Mouse (Mus musculus) hindbrain, embryonic 15.5 days (tissue): ENCODE data around the gene Ufd1. TPM values are rescaled to one million over a fixed set of nuclear protein-coding genes. Genes with fewer than 3 reads are reported as not detected.

Experiments
- ATAC-seq: fragments of 200-750 bp; cut with Nextera tagmentation; 2 replicates; pipeline ENCODE4 v1.8.0; 2017; ENCODE audit warnings: low read depth, moderate number of reproducible peaks, moderate TSS enrichment; ENCODE audit not compliant: low FRiP score
- H3K27ac ChIP-seq: fragments of 300-500 bp; sonication (generic); replicated peaks from 2 replicates; pipeline ENCODE4 v1.5.1; 2015; ENCODE audit warnings: mild to moderate bottlenecking, inconsistent platforms
- H3K27me3 ChIP-seq: fragments of 300-500 bp; sonication (generic); 2 replicates; pipeline ENCODE4 v1.6.1; 2015; ENCODE audit warnings: control low read depth, inconsistent platforms
- H3K36me3 ChIP-seq: fragments of 300-500 bp; sonication (generic); 2 replicates; pipeline ENCODE4 v1.6.1; 2015; ENCODE audit warnings: control low read depth, inconsistent platforms
- H3K4me1 ChIP-seq: fragments of 300-500 bp; sonication (generic); replicated peaks from 2 replicates; pipeline ENCODE4 v1.6.1; 2015; ENCODE audit warnings: control low read depth, inconsistent platforms
- H3K4me2 ChIP-seq: fragments of 300-500 bp; sonication (generic); 2 replicates; pipeline ENCODE4 v1.6.1; 2015; ENCODE audit warnings: moderate library complexity, mild to moderate bottlenecking, inconsistent platforms
- H3K4me3 ChIP-seq: fragments of 300-500 bp; sonication (generic); 2 replicates; pipeline ENCODE4 v1.5.1; 2015; ENCODE audit warnings: mild to moderate bottlenecking, inconsistent platforms
- H3K9ac ChIP-seq: fragments of 300-500 bp; sonication (generic); 2 replicates; pipeline ENCODE4 v1.6.1; 2015; ENCODE audit warnings: inconsistent platforms
- H3K9me3 ChIP-seq: fragments of 300-500 bp; sonication (generic); 2 replicates; pipeline ENCODE4 v1.6.1; 2016; ENCODE audit warnings: control low read depth, inconsistent platforms
- WGBS: fragments of 180-500 bp; shearing (Covaris S2); methylation state at CpG from one replicate; pipeline ENCODE4 v1.1.7; 2015; 5-methylcytosine and 5-hydroxymethylcytosine counted together
- polyA plus RNA-seq: library from polyadenylated mRNA; unstranded; fragments of >200 nt; fragmentation: Nextera tagmentation; extraction: Ambion mirVana; gene quantifications from 2 replicates; pipeline ENCODE4 v1.2.1, GENCODE M21; 2015

Ufd1 gene
- 105 and 109 TPM in 2 replicates for polyA plus RNA-seq

- Histone ChIP-seq H3K27me3 (no peaks in the 10 kb centered on the region), H3K9ac (peak within 1 kb of the TSS; percentile 84), H3K4me2 (peak within 1 kb of the TSS; percentile 80), H3K4me1 (peaks cover 24% of the 10 kb centered on the region), H3K27ac (peak within 1 kb of the TSS; percentile 80), H3K36me3 (peaks cover 17% of the 10 kb centered on the region), H3K9me3 (no peaks in the 10 kb centered on the region), H3K4me3 (peak within 1 kb of the TSS; percentile 96)
- peak; percentile 95 for ATAC-seq
- under 1% methylated on average over 42 of the region's 42 CpGs for WGBS
These were observed at the start of gene Ufd1, which contains the start of gene Cdc45 for GRCm38 (mm10) chr16:18811468-18812384. Ufd1 (plus strand) TSS chr16:18811779. Cdc45 (minus strand) TSS chr16:18811987.

- WGBS: 82% methylated on average over 3 of the region's 3 CpGs
- Histone ChIP-seq H3K9ac (no peak overlapping the region), H3K4me2 (no peak overlapping the region), H3K27me3 (no peaks in the 10 kb centered on the region), H3K36me3 (no peaks in the 10 kb centered on the region), H3K9me3 (no peaks in the 10 kb centered on the region), H3K4me3 (no peak overlapping the region), H3K27ac (no peak overlapping the region), H3K4me1 (no peaks in the 10 kb centered on the region)
- no peak for ATAC-seq
These were observed 48.6 kb upstream of the Ufd1 start for GRCm38 (mm10) chr16:18762960-18763359.

GRCm38 (mm10) chr16:18766390-18766789 lies 45.2 kb upstream of the Ufd1 start:
- no peaks in the 10 kb centered on the region for H3K4me1 ChIP-seq
- ATAC-seq: no peak
- no peak overlapping the region for H3K4me2 ChIP-seq
- H3K36me3 ChIP-seq: no peaks in the 10 kb centered on the region
- no peak overlapping the region for H3K9ac ChIP-seq
- H3K27ac ChIP-seq: no peak overlapping the region
- H3K27me3 ChIP-seq: no peaks in the 10 kb centered on the region
- WGBS: 85% methylated on average over 4 of the region's 4 CpGs
- no peaks in the 10 kb centered on the region for H3K9me3 ChIP-seq
- no peak overlapping the region for H3K4me3 ChIP-seq

GRCm38 (mm10) chr16:18769501-18769900 lies 42.1 kb upstream of the Ufd1 start:
- WGBS: 71% methylated on average over 1 of the region's 1 CpGs
- no peak for ATAC-seq

GRCm38 (mm10) chr16:18773936-18774335 lies 37.6 kb upstream of the Ufd1 start:
- 25% methylated on average over 2 of the region's 2 CpGs for WGBS
- Histone ChIP-seq H3K4me1 (peaks cover 12% of the 10 kb centered on the region), H3K27me3 (peaks cover 41% of the 10 kb centered on the region), H3K27ac (no peak overlapping the region), H3K36me3 (no peaks in the 10 kb centered on the region), H3K9ac (no peak overlapping the region), H3K4me3 (no peak overlapping the region), H3K9me3 (no peaks in the 10 kb centered on the region), H3K4me2 (no peak overlapping the region)
- no peak for ATAC-seq

More at GRCm38 (mm10) chr16:18769501-18769900, 42.1 kb upstream of the Ufd1 start:
- no peaks in the 10 kb centered on the region for H3K9me3 ChIP-seq
- no peaks in the 10 kb centered on the region for H3K4me1 ChIP-seq
- H3K27ac ChIP-seq: no peak overlapping the region
- no peak overlapping the region for H3K4me2 ChIP-seq
- no peak overlapping the region for H3K4me3 ChIP-seq
- H3K36me3 ChIP-seq: no peaks in the 10 kb centered on the region
- no peak overlapping the region for H3K9ac ChIP-seq
- no peaks in the 10 kb centered on the region for H3K27me3 ChIP-seq

GRCm38 (mm10) chr16:18775621-18776555 lies 35.7 kb upstream of the Ufd1 start:
- no peak overlapping the region; the same call in 1 of the 2 replicates for H3K27ac ChIP-seq
- no peak for ATAC-seq
- H3K9me3 ChIP-seq: no peaks in the 10 kb centered on the region
- H3K9ac ChIP-seq: no peak overlapping the region
- H3K4me2 ChIP-seq: peak overlapping the region; percentile 82
- peak overlapping the region; percentile 47 for H3K4me3 ChIP-seq
- WGBS: 26% methylated on average over 18 of the region's 18 CpGs
- H3K36me3 ChIP-seq: no peaks in the 10 kb centered on the region
- H3K4me1 ChIP-seq: peaks cover 12% of the 10 kb centered on the region
- H3K27me3 ChIP-seq: peaks cover 44% of the 10 kb centered on the region

- Histone ChIP-seq H3K4me3 (peak within 1 kb of the TSS; percentile 47), H3K9me3 (no peaks in the 10 kb centered on the region), H3K36me3 (no peaks in the 10 kb centered on the region), H3K9ac (peak within 1 kb of the TSS; percentile 45), H3K27me3 (peaks cover 44% of the 10 kb centered on the region), H3K27ac (peak within 1 kb of the TSS; percentile 53), H3K4me2 (peak within 1 kb of the TSS; percentile 82), H3K4me1 (peaks cover 12% of the 10 kb centered on the region)
- peak; percentile 49 for ATAC-seq
- WGBS: 6% methylated on average over 19 of the region's 19 CpGs
These were observed 35.0 kb upstream of the Ufd1 start, which contains the start of gene Cldn5 for GRCm38 (mm10) chr16:18776556-18777100. Cldn5 (plus strand) TSS chr16:18776847.

- peaks cover 44% of the 10 kb centered on the region for H3K27me3 ChIP-seq
- peak overlapping the region; percentile 45 for H3K9ac ChIP-seq
- peak overlapping the region; percentile 47 for H3K4me3 ChIP-seq
- H3K4me1 ChIP-seq: peaks cover 12% of the 10 kb centered on the region
- WGBS: 2% methylated on average over 80 of the region's 80 CpGs
- ATAC-seq: peak; percentile 78
- H3K9me3 ChIP-seq: no peaks in the 10 kb centered on the region
- no peaks in the 10 kb centered on the region for H3K36me3 ChIP-seq
- H3K4me2 ChIP-seq: peak overlapping the region; percentile 82
- peak overlapping the region; percentile 53 for H3K27ac ChIP-seq
These were observed 34.2 kb upstream of the Ufd1 start for GRCm38 (mm10) chr16:18777101-18778080.

- Histone ChIP-seq H3K4me3 (peak overlapping the region; percentile 47), H3K9me3 (no peaks in the 10 kb centered on the region), H3K36me3 (no peaks in the 10 kb centered on the region), H3K4me1 (peaks cover 12% of the 10 kb centered on the region), H3K27ac (no peak overlapping the region), H3K9ac (no peak overlapping the region), H3K4me2 (no peak overlapping the region), H3K27me3 (peaks cover 44% of the 10 kb centered on the region)
- no peak for ATAC-seq
- WGBS: 58% methylated on average over 2 of the region's 2 CpGs
These were observed 33.1 kb upstream of the Ufd1 start for GRCm38 (mm10) chr16:18778461-18778860.

GRCm38 (mm10) chr16:18781810-18782209 lies 29.8 kb upstream of the Ufd1 start:
- ATAC-seq: no peak
- peaks cover 12% of the 10 kb centered on the region for H3K4me1 ChIP-seq
- no peak overlapping the region for H3K4me2 ChIP-seq
- H3K27ac ChIP-seq: no peak overlapping the region
- H3K27me3 ChIP-seq: peaks cover 24% of the 10 kb centered on the region
- 95% methylated on average over 10 of the region's 10 CpGs for WGBS
- H3K9ac ChIP-seq: no peak overlapping the region
- H3K4me3 ChIP-seq: no peak overlapping the region
- H3K36me3 ChIP-seq: no peaks in the 10 kb centered on the region
- H3K9me3 ChIP-seq: no peaks in the 10 kb centered on the region
